ENCODE assay signal across 8 mouse cellular contexts in the genomic region with DNA sequence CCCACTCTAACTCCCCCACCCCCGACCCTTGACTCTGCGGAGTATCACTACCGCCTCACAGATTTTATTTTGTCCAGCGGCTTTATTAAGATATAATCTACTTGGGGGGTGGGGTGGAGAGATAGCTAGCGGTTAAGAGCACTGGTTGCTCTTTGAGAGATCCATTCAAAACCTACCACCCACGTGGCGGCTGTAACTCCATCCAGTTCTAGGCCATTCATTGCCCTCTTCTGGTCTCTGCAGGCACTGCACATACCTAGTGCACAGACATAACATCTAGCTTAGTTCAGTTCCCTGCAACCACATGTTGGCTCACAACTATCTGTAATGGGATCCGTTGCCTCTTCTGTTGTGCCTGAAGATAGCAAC. TPM values are rescaled to one million over a fixed set of nuclear protein-coding genes. Genes with fewer than 3 reads are reported as not detected.
DNase-seq lines count a peak whose midpoint lies in the region; ATAC-seq and TF ChIP-seq lines count a peak whose summit lies in the region.

No protein-coding gene starts in this region.

- peak; percentile 29 to 40 for DNase-seq in spleen, adult 2 months (ENCODE audit: low read depth in 1 of 2, low spot score in 2 of 2)
- no peak for DNase-seq in spleen, adult 12 weeks (ENCODE audit: low spot score)
- peak; percentile 59 for DNase-seq in cerebellum, adult 9-10 months
- peak; percentile 64 for DNase-seq in hindbrain, embryonic 14.5 days (ENCODE audit: low spot score)
- peak; percentile 52 to 73 for DNase-seq in layer of hippocampus, postnatal 14 days (ENCODE audit: low spot score in 2 of 2)
- peak; percentile 50 for DNase-seq in skeletal muscle tissue, adult 2 months (ENCODE audit: low read depth, low spot score)

- WGBS in spleen, adult 2 months = 9% methylated on average over 8 of the region's 8 CpGs
- 7% methylated on average over 8 of the region's 8 CpGs for WGBS in hindbrain, embryonic 14.5 days

- no peaks in the 10 kb centered on the region for H3K4me1 ChIP-seq in spleen, adult 2 months (ENCODE audit: control insufficient read depth, insufficient read depth, insufficient read length)
- H3K4me1 ChIP-seq in hindbrain, embryonic 14.5 days (replicated peaks; ENCODE audit: control insufficient read depth, insufficient read depth, low read length) = no peaks in the 10 kb centered on the region

- H3K4me2 ChIP-seq in hindbrain, embryonic 14.5 days (replicated peaks) = 0 out of 2 replicates have a peak overlapping the region, but pooled peaks have one; percentile 20

- no peaks in the 10 kb centered on the region for H3K9me3 ChIP-seq in hindbrain, embryonic 14.5 days (ENCODE audit: control insufficient read depth, low read length)

- H3K36me3 ChIP-seq in spleen, adult 2 months (ENCODE audit: control insufficient read depth, insufficient read depth, low read length) = no peaks in the 10 kb centered on the region
- H3K36me3 ChIP-seq in hindbrain, embryonic 14.5 days (replicated peaks; ENCODE audit: control insufficient read depth, insufficient read depth) = peaks cover 25% of the 10 kb centered on the region

- TF ChIP-seq CTCF in spleen, adult 2 months (IDR thresholded peaks at IDR 0.05; ENCODE audit: extremely low read depth, insufficient read depth, insufficient read length, insufficient replicate concordance) = peak; percentile 48; the same call in 1 of the 2 replicates

- peak; percentile 69; the same call in 1 of the 2 replicates for ATAC-seq in frontal cortex, adult (ENCODE audit: low TSS enrichment)
- ATAC-seq in hindbrain, embryonic 14.5 days (ENCODE audit: low FRiP score) = peak; percentile 75; the same call in 1 of the 2 replicates
- ATAC-seq in megakaryocyte progenitor cell, adult 5-6 weeks (replicated peaks; ENCODE audit: poor library complexity) = peak; percentile 96

- peaks cover 6% of the 10 kb centered on the region for H3K27me3 ChIP-seq in spleen, adult 2 months (ENCODE audit: control insufficient read depth, insufficient read depth, low read length)
- H3K27me3 ChIP-seq in hindbrain, embryonic 14.5 days (ENCODE audit: control insufficient read depth, insufficient read depth, low read length) = no peaks in the 10 kb centered on the region

- H3K9ac ChIP-seq in hindbrain, embryonic 14.5 days = no peak overlapping the region

- no peak for TF ChIP-seq POLR2A in spleen, adult 2 months (IDR thresholded peaks at IDR 0.05; ENCODE audit: low read depth, low read length)

- no peak overlapping the region for H3K27ac ChIP-seq in spleen, adult 2 months (ENCODE audit: insufficient read depth, low read length)
- H3K27ac ChIP-seq in hindbrain, embryonic 14.5 days = no peak overlapping the region

- no peak overlapping the region for H3K4me3 ChIP-seq in spleen, adult 2 months (ENCODE audit: extremely low read depth, insufficient read depth, insufficient read length)
- no peak overlapping the region for H3K4me3 ChIP-seq in hindbrain, embryonic 14.5 days (replicated peaks; ENCODE audit: low read length)

RNA-seq across cellular contexts. Expression of gene Numbl, which starts 27.4 kb away (rescaled TPM):
- 6.1 and 7.6 TPM in 2 replicates for polyA plus RNA-seq in spleen, adult 2 months (2012; rRNA removed)
- 36.2 and 39.2 TPM in 2 replicates for polyA plus RNA-seq in hindbrain, embryonic 14.5 days (2014; fragmentation: Nextera tagmentation; extraction: Ambion mirVana)
- 100 to 1,000 TPM; 144 to 148 TPM for total RNA-seq in layer of hippocampus, postnatal 14 days (2021)
- 0.37 and 1.3 TPM in 2 replicates for total RNA-seq in megakaryocyte progenitor cell, adult 5-6 weeks (2015)
- total RNA-seq in megakaryocyte progenitor cell, adult 5-6 weeks (2017) = 0.57 and 0.83 TPM in 2 replicates

RNA-seq across cellular contexts. Expression of gene Ltbp4, which starts 51.8 kb away (rescaled TPM):
- 157 and 164 TPM in 2 replicates for polyA plus RNA-seq in spleen, adult 2 months (2012; rRNA removed)
- 10.4 TPM in 2 replicates for polyA plus RNA-seq in hindbrain, embryonic 14.5 days (2014; fragmentation: Nextera tagmentation; extraction: Ambion mirVana)
- total RNA-seq in layer of hippocampus, postnatal 14 days (2021) = 10 to 100 TPM; 55.0 to 55.3 TPM
- 0.05 TPM in 1 of 2 replicates, not detected in the other for total RNA-seq in megakaryocyte progenitor cell, adult 5-6 weeks (2015)
- total RNA-seq in megakaryocyte progenitor cell, adult 5-6 weeks (2017) = not detected in 2 replicates

RNA-seq across cellular contexts. Expression of gene Coq8b, which starts 52.9 kb away (rescaled TPM):
- polyA plus RNA-seq in spleen, adult 2 months (2012; rRNA removed) = 28.9 and 36.4 TPM in 2 replicates
- 17.4 and 17.8 TPM in 2 replicates for polyA plus RNA-seq in hindbrain, embryonic 14.5 days (2014; fragmentation: Nextera tagmentation; extraction: Ambion mirVana)
- total RNA-seq in layer of hippocampus, postnatal 14 days (2021) = 10 to 100 TPM; 27.1 to 30.9 TPM
- total RNA-seq in megakaryocyte progenitor cell, adult 5-6 weeks (2015) = 8.4 and 11.8 TPM in 2 replicates
- 10.9 and 14.8 TPM in 2 replicates for total RNA-seq in megakaryocyte progenitor cell, adult 5-6 weeks (2017)

RNA-seq across cellular contexts. Expression of gene Itpkc, which starts 57.2 kb away (rescaled TPM):
- polyA plus RNA-seq in spleen, adult 2 months (2012; rRNA removed) = 5.9 and 7.0 TPM in 2 replicates
- polyA plus RNA-seq in hindbrain, embryonic 14.5 days (2014; fragmentation: Nextera tagmentation; extraction: Ambion mirVana) = 6.5 and 8.7 TPM in 2 replicates
- 1 to 10 TPM; 7.3 to 8.0 TPM for total RNA-seq in layer of hippocampus, postnatal 14 days (2021)
- 1.7 and 1.9 TPM in 2 replicates for total RNA-seq in megakaryocyte progenitor cell, adult 5-6 weeks (2015)
- total RNA-seq in megakaryocyte progenitor cell, adult 5-6 weeks (2017) = 2.5 and 2.7 TPM in 2 replicates

Comparison
In these comparisons a context has a peak if more than half of its experiments do, and no peak if none do; other contexts are left out.
1. RNA of gene Numbl, which starts 27.4 kb away (total RNA-seq): 144 to 148 TPM in layer of hippocampus, postnatal 14 days; 0.37 to 1.3 TPM in megakaryocyte progenitor cell, adult 5-6 weeks; every median in the first group is over 10 times any median in the second.
2. RNA of gene Ltbp4, which starts 51.8 kb away (total RNA-seq): 55.0 to 55.3 TPM in layer of hippocampus, postnatal 14 days; 0.05 TPM in megakaryocyte progenitor cell, adult 5-6 weeks; every median in the first group is over 10 times any median in the second.
3. Peak in every context shown above with its lines, with median percentiles within 50 percentile points of each other: ATAC-seq.